Mouse (Mus musculus) liver, postnatal 0 days (tissue): ENCODE data around the gene Mettl22. TPM values are rescaled to one million over a fixed set of nuclear protein-coding genes. Genes with fewer than 3 reads are reported as not detected.
A peak's percentile ranks its signal among the peaks of the same experiment; 100 is the strongest.

ENCODE experiments used
- ATAC-seq: fragments of 200-750 bp; cut with Nextera tagmentation; 2 replicates; pipeline ENCODE4 v1.8.0; 2017; ENCODE audit warnings: mild to moderate bottlenecking, moderate library complexity
- DNase-seq: peaks from one replicate; pipeline ENCODE4 v3.0.0-alpha.2; 2016
- H3K27ac ChIP-seq: fragments of 300-500 bp; sonication (generic); 2 replicates; pipeline ENCODE4 v1.5.1; 2014; ENCODE audit warnings: antibody characterized with exemption, moderate library complexity, mild to moderate bottlenecking, low read depth
- H3K27me3 ChIP-seq: fragments of 300-500 bp; sonication (generic); 2 replicates; pipeline ENCODE4 v1.6.1; 2014; ENCODE audit warnings: low read length, control low read depth, mixed read lengths; ENCODE audit not compliant: insufficient read depth
- H3K36me3 ChIP-seq: fragments of 300-500 bp; sonication (generic); replicated peaks from 2 replicates; pipeline ENCODE4 v1.6.1; 2014; ENCODE audit warnings: mild to moderate bottlenecking, control low read depth, low read length, moderate library complexity, mixed read lengths; ENCODE audit not compliant: insufficient read depth
- H3K4me1 ChIP-seq: fragments of 300-500 bp; sonication (generic); 2 replicates; pipeline ENCODE4 v1.6.1; 2014; ENCODE audit warnings: antibody characterized with exemption, mild to moderate bottlenecking, control low read depth; ENCODE audit not compliant: insufficient read depth
- H3K4me2 ChIP-seq: fragments of 300-500 bp; sonication (generic); 2 replicates; pipeline ENCODE4 v1.6.1; 2014; ENCODE audit warnings: low read depth, mild to moderate bottlenecking, low read length, moderate library complexity, mixed read lengths
- H3K4me3 ChIP-seq: fragments of 300-500 bp; sonication (generic); 2 replicates; pipeline ENCODE4 v1.5.1; 2014; ENCODE audit warnings: low read depth, low read length
- H3K9ac ChIP-seq: fragments of 300-500 bp; sonication (generic); replicated peaks from 2 replicates; pipeline ENCODE4 v1.6.1; 2014; ENCODE audit warnings: mild to moderate bottlenecking, moderate library complexity
- H3K9me3 ChIP-seq: fragments of 300-500 bp; sonication (generic); 2 replicates; pipeline ENCODE4 v1.6.1; 2016; ENCODE audit warnings: mild to moderate bottlenecking, control low read depth, low read length, mixed read lengths
- CTCF ChIP-seq: sonication (generic); IDR thresholded peaks from 2 replicates; pipeline ENCODE4 v1.5.1; 2016; ENCODE audit warnings: antibody characterized with exemption, low read depth
- EP300 ChIP-seq: IDR thresholded peaks from 2 replicates; pipeline ENCODE4 v1.6.1; 2016; ENCODE audit warnings: antibody characterized with exemption, low read depth, mild to moderate bottlenecking
- WGBS: fragments of 180-500 bp; shearing (Covaris S2); extraction: QIAGEN DNeasy Blood & Tissue Kit; methylation state at CpG from one replicate; pipeline ENCODE4 v1.1.7; 2014; ENCODE audit not compliant: insufficient replicate concordance; 5-methylcytosine and 5-hydroxymethylcytosine counted together
- polyA plus RNA-seq: library from polyadenylated mRNA; unstranded; fragments of >200 nt; fragmentation: Nextera tagmentation; extraction: Ambion mirVana; gene quantifications from 2 replicates; pipeline ENCODE4 v1.2.1, GENCODE M21; 2015

The Mettl22 gene
- polyA plus RNA-seq, 1 experiment from 2014 or later: 6.7 TPM

DNA sequence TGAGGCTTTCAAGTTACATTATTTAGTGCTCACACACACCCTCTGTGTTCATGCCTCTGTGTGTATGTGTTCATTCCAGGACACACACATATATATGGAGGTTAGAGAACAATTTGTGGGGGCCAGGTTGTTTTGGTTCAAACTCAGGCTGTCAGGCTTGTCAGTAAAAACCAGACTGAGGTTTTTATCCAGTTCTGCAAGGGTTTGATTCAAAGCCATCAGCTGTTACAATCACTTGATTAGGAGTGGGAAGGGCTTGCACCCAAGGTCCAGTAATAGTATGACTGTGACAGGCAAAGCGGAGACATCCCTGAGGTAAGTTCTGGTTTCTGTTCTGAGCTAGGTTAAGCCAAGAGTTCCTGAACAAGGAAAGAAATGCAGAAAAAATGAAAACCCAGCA is 58.8 kb downstream of the Mettl22 start:
- Histone ChIP-seq H3K36me3 (0 out of 2 replicates have a peak, but pooled peaks cover 2% of the 10 kb centered on the region), H3K4me2 (no peak overlapping the region), H3K27ac (no peak overlapping the region), H3K9ac (no peak overlapping the region), H3K9me3 (no peaks in the 10 kb centered on the region), H3K27me3 (no peaks in the 10 kb centered on the region), H3K4me1 (peaks cover 5% of the 10 kb centered on the region; the same call in 1 of the 2 replicates), H3K4me3 (no peak overlapping the region)
- WGBS: 64% methylated on average over 1 of the region's 1 CpGs
- DNase-seq (no peak), ATAC-seq (no peak)
- TF ChIP-seq CTCF (no peak), EP300 (no peak)

- Histone ChIP-seq H3K36me3 (0 out of 2 replicates have a peak, but pooled peaks cover 2% of the 10 kb centered on the region), H3K4me3 (no peak overlapping the region), H3K27me3 (no peaks in the 10 kb centered on the region), H3K27ac (no peak overlapping the region), H3K4me2 (no peak overlapping the region), H3K9ac (no peak overlapping the region), H3K9me3 (no peaks in the 10 kb centered on the region), H3K4me1 (peaks cover 5% of the 10 kb centered on the region; the same call in 1 of the 2 replicates)
- ATAC-seq (peak; percentile 57), DNase-seq (no peak)
- 61% methylated on average over 14 of the region's 14 CpGs for WGBS
- TF ChIP-seq CTCF: no peak
- TF ChIP-seq EP300: no peak
Observed at GRCm38 (mm10) chr16:8530018-8530417, 59.4 kb downstream of the Mettl22 start.

DNA sequence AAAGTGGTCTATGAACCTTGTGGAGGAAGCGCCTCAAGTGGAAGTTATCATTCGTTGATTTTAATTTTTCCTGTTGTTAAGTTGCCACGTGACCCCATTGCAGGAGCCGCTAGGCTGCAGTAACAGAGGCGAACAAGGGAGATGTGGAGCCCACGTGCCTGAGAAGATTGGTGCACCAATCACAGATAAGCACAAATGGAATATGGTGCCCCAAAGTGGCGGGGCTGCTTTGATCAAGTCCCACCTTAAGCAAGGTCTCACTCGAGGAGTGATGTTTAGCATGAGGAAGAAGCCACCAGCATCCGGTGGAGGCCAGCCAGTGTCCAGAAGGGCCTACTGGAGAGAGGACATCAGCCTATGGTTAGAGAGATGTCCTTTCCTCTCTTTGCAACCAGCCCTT is 61.9 kb downstream of the Mettl22 start:
- H3K9me3 ChIP-seq: no peaks in the 10 kb centered on the region
- H3K4me2 ChIP-seq: no peak overlapping the region
- H3K9ac ChIP-seq: no peak overlapping the region
- WGBS: 78% methylated on average over 9 of the region's 9 CpGs
- no peak overlapping the region for H3K4me3 ChIP-seq
- no peak overlapping the region for H3K27ac ChIP-seq
- H3K36me3 ChIP-seq: no peaks in the 10 kb centered on the region
- TF ChIP-seq EP300 (no peak), CTCF (no peak)
- H3K27me3 ChIP-seq: no peaks in the 10 kb centered on the region
- no peak for ATAC-seq
- DNase-seq: no peak
- 0 out of 2 replicates have a peak, but pooled peaks cover 3% of the 10 kb centered on the region for H3K4me1 ChIP-seq

DNA sequence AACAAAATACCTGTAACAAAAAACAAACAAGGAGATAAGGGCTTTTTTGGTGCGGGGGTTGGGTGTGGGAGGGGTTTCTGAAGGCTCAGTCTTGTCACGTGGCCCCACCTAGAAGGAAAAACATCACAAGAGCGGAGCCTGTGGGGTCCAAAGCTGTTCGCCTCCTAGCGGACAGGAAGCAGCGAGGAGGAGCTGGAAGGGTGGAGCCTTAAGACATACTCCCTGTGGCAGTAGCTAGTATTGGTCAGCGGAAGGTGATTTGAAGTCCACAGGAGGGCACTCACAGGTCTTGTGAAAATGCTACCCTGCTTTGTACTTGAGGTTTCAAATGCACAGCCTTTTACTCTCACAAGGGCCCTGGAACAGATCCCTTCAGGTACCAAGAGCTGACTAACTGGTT is 62.3 kb downstream of the Mettl22 start:
- 0 out of 2 replicates have a peak, but pooled peaks cover 3% of the 10 kb centered on the region for H3K4me1 ChIP-seq
- no peak for ATAC-seq
- no peak for DNase-seq
- H3K27ac ChIP-seq: no peak overlapping the region
- H3K4me2 ChIP-seq: no peak overlapping the region
- H3K27me3 ChIP-seq: no peaks in the 10 kb centered on the region
- H3K36me3 ChIP-seq: no peaks in the 10 kb centered on the region
- H3K4me3 ChIP-seq: no peak overlapping the region
- H3K9me3 ChIP-seq: no peaks in the 10 kb centered on the region
- no peak for TF ChIP-seq EP300
- no peak for TF ChIP-seq CTCF
- H3K9ac ChIP-seq: no peak overlapping the region
- 78% methylated on average over 7 of the region's 7 CpGs for WGBS

DNA sequence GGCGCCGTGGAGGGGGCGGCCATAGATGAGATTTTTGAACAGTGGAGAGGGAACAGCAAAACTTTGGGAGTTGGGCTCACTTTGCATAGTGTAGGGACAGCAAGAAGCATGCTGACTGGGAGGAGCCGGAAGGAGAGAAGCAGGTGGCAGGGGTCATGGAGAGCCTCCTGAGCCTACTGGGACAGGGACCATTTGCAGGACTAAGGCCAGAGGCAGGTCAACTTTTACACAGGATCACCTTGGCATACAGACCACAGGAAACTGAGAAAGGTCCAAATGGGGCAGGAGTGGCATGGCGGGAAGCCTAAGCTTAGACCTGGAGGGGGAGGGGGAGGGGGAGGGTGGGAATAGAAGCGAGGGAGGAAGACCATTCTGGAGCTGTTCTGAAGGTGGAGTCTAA is 62.9 kb downstream of the Mettl22 start:
- Histone ChIP-seq H3K9ac (no peak overlapping the region), H3K9me3 (no peaks in the 10 kb centered on the region), H3K36me3 (no peaks in the 10 kb centered on the region), H3K4me1 (0 out of 2 replicates have a peak, but pooled peaks cover 3% of the 10 kb centered on the region), H3K27ac (no peak overlapping the region), H3K27me3 (no peaks in the 10 kb centered on the region), H3K4me2 (no peak overlapping the region), H3K4me3 (no peak overlapping the region)
- DNase-seq: no peak
- ATAC-seq: no peak; the same call in 1 of the 2 replicates
- TF ChIP-seq CTCF (no peak), EP300 (no peak)
- WGBS: 79% methylated on average over 6 of the region's 6 CpGs

- ATAC-seq: no peak
- Histone ChIP-seq H3K9ac (no peak overlapping the region), H3K4me1 (0 out of 2 replicates have a peak, but pooled peaks cover 3% of the 10 kb centered on the region), H3K9me3 (no peaks in the 10 kb centered on the region), H3K36me3 (no peaks in the 10 kb centered on the region), H3K4me2 (no peak overlapping the region), H3K4me3 (no peak overlapping the region), H3K27me3 (no peaks in the 10 kb centered on the region), H3K27ac (no peak overlapping the region)
- TF ChIP-seq CTCF (no peak), EP300 (no peak)
- no peak for DNase-seq
- 72% methylated on average over 11 of the region's 11 CpGs for WGBS
Observed at GRCm38 (mm10) chr16:8534466-8535200, 64.0 kb downstream of the Mettl22 start.
